Mouse (Mus musculus) liver (tissue): Measurements from ENCODE around the gene Islr.

ENCODE experiments used
- DNase-seq: peaks from one replicate; pipeline ENCODE4 v3.0.0-alpha.2; 2020; ENCODE audit warnings: mixed read lengths

The Islr gene

DNA sequence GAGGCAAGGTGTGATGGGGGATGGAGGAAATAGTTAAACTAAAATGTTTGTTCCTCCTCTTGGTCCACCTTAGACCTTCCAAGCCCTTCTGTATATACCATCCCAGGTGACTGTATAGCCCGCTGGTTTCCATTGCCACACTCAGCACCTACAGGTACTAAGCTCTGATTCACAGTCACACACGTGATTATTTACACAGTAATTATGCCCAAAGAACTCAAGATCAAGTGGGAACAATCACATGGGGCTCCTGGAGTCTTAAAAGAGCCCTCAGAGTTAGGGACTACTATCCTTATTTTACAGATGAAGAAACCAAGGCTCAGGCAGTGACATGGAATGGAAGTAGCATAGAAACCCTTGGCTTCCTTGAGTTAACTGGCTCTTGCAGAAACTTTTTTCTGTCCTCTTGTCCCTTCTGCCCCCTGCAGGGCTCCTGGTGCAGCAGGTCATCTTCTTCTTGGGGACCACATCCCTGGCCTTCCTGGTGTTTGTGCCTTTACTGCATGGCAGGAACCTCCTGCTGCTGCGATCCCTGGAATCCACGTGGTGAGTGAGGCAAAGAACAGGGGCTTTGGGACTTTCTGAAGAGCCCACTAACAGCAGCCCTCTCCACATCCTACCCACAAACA is 53.3 kb downstream of the Islr start:
- DNase-seq: no peak

DNA sequence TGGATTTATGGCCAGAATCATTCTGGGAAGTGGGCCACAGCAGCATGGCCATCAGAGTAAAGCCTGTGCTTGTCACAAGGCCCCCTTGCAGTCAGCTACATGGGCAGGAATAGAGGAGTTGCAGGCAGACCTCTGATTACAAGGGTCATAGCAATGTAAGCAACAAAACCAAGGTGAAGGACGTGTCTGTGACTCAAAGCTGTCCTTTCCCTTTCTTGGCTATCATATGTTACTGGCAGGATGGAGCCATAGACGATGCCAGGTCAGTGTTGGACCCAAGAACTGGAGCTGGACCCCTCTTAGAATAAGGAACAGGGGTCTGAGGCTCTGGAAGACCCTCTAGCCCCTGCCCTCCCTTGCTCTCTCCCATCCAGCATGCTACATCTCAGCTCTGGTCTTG is 55.3 kb downstream of the Islr start:
- no peak for DNase-seq

DNA sequence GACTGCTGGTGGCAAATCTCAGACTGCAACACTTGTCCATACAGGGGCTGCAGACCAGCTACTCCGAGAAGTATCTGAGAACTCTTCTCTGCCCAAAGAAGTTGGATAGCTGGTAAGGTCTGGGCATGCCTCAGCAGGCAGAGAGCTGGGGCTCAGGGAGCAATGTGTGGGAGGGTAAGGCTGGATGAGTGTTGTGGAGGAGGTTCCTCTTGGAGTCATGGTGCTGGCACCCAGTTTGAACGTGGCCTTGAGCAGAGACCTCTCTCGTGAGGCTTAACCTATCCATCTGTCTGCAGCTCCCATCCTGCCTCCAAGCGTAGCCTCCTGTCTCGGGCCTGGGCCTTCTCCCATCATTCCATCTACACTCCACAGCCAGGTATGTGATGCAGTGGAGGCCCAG is 58.7 kb downstream of the Islr start:
- no peak for DNase-seq

DNA sequence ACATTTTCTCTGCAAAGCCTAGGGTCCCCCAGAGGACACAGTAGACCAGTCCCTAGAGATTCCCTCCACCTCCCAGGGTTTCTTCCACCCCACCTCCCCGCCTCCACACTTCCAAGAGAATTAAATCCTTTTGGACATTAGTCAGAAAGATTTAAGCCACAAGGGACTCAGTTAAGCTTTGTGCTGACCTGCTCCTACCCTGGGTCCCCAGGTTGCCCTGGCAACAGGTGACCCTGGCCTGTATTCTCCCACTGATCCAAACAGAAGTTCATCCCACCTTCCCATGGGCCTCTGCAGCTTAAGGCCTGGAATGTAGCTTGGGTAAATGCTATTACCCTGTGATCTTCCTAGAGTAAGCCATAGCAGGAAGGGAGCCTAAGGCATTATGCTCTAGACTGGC is 59.4 kb downstream of the Islr start:
- DNase-seq: no peak

DNA sequence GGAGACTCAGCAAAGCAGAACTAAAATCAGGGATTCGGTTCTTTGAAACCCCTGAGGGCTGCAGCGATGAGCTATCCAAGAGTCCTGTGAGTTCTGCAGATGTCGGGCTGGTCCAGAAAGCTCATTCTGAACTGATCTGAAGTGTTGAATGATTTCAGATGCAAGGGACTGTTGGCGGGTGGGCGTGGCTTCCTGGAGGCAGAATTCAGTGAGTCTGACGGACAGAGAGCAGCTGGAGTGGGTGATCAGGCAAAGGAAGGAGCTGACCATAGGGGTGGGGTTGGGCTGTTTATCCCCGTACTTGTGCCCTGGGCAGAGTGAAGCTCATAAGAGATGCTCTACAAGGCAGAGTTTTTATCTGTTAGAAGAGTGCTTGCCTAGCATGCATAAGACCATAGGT is 60.7 kb downstream of the Islr start:
- no peak for DNase-seq

DNA sequence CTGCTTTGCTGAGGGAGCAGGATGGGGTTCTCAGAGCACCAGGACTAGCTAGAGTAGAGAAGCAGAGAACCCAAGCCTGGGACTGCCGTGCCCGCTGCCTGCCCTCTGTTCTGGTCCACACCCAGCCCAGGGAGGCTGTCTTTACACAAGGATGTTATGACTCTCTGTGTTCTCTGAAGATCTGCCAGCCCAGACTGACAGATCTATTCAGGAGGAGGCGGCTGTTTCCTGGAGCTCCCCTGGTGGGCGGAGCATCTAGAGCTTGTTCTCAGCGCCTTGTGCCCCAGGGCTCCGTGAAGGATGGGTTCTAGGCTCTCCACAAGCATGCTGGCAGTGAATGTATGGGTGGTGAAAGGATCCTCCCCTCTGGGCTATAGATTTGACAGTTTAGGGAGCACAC is 64.2 kb downstream of the Islr start:
- no peak for DNase-seq

DNA sequence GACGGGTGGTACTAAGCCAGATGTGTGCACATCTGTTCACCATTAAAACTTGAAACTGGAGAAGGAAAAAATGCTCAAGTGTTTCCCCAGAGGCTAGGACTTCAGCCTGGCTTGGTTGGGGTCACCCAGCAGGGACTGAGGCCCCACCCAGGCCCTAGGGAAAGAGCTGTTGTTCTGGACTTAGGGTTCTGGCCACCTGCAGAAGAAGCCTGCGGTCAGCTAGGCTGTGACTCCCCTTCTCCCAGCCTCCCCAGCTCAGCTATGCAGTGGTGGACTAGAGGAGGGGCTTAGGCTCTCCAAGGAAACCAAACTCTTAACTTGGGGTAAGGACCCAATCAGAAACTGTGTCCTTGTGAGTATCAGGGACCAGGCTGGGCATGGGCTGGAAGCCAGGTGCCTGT is 68.2 kb downstream of the Islr start:
- DNase-seq: no peak

DNA sequence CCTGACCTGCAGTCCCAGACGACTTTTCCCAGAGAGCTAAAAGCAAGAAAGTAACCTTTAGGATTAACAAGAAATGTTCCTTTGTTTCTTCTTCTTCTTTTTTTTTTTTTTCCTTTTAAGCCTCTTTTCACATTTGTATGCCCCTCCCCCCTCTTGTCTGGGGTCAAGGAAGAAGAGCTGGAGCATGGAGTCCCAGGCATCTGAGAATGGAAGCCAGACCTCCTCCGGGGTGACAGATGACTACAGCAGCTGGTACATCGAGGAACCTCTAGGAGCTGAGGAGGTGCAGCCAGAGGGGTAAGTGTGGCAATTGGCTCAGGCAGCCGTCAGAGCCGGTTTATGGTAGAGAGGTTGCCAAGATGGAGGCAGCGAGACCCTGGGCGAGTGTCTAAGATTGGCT is 69.2 kb downstream of the Islr start:
- DNase-seq: no peak

DNA sequence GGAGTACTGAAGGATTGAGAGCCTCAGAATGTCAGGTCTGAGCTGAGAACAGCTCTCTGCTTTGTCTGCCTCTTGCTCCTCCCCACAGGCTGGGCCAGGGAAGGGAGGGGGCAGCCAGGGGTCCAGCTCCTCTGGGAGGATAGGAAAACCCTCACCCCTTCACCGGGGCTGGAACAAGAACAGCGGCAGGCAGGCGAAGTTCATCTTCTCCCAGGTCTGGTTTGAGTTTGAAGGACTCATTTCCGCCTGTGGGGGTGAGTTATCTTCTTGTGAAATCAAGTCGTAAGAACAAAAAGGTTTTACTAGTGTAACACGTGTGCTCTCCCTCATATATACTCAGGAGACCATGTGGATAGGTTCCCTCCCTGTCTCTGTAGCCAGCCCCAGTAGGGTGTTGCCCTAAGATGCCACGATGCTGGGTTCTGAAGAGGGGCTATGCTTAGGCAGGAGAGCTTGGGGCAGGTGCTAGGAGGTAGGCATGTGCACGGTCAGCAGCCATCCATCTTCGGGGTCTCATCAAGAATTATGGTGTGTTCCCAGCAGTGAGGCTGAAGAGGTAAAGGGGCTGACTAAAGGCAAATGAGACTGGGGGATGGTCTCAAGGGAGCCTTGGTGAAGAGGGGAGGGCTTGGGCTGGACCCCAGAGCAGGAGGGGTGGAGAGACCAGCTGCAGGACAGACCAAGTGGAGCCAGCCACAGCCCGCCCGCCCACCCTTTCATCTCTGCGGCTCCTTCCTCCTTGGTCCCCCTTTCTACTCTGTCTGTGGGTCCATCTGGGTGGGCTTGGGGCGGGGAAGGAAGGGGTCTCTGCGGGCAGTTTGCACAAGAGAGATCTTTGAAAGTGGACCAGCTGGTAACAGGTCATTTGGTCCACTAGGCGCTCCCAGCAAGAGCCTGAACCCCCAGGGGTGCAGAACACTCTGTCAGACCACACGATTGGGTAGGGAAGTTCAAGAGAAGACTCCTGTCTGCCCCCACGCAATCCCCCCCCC is 69.9 kb downstream of the Islr start:
- peak; percentile 26 for DNase-seq

DNA sequence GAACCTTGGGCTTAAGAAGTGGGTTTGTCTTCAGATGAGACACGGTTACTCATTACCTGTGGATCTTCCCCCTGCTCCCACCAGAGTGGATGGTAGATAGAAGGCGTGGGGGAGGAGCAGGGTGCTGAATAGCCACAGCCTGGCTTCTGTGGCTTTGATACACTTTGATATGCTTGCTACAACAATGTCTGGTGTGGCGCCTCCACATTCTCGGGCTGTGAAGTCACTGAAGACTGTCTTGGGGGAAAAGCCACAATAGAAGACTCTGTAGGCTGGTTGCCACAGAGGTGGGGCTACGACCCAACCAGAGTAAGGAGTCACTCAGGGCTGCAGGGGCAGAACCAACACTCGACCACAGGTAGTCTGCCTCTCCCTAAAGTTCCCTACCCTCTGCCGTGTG is 72.4 kb downstream of the Islr start:
- no peak for DNase-seq

DNA sequence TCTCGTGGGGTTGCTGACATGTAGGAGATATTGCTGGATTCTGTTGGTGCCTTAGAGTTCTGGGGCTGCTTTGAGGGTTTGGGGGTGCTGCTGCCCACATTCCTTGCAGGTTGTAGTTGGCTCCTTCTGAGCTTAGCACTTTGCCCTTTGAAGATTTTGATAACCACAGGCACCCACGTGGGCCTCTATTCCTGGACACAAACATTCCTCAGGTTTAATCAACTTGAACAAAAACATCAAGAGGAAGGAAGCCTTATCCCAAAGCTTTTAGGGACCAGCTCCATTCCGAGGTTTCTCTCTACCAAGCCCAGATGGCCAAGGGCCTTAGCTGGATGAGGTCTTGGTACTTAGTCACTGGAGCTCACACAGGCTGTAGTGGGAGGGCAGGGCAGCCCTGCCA is 73.2 kb downstream of the Islr start:
- DNase-seq: no peak

DNA sequence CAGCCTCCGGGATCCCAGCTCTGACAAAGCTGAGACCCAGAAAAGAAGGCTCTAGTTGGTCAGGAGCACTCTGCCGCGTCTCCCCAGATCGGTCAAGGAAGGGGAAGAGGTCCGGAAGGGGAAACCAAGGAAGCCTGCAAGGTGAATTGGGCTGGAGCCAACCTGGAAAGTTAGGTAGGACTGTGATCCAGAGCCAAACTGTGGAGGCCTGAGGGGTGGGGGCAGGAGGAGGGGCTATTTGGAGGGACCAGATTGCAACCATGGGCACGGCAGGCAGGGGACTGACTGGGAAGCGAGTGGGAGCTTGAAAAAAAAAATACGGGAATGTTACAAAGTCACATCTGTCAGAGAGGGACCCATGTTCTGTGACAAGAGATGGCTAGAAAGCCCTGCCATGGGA is 74.6 kb downstream of the Islr start:
- DNase-seq: no peak

DNA sequence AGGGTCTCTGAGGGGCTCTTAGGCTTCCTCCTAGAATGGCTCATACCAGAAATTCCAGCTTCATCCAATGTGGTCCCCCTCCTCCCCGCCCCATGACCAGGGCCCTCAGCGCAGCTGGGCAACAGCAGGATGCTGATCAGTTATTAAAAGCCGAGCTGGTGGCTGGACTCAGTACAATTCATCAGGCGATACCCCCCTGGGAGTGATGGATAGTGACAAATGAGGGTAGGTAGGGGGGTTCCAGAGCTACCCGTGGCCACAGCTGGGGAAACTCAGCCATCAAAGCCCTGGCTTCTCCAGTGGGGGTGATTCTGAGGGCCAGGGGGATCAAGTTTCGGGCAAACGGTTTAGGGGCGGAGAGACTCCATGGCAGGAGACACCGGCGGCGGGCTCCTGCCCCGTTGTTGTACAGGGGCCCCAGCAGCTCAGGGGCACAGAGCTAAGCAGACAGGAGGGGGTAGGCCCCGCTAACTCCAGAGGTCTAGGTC is 75.1 kb downstream of the Islr start:
- no peak for DNase-seq

DNA sequence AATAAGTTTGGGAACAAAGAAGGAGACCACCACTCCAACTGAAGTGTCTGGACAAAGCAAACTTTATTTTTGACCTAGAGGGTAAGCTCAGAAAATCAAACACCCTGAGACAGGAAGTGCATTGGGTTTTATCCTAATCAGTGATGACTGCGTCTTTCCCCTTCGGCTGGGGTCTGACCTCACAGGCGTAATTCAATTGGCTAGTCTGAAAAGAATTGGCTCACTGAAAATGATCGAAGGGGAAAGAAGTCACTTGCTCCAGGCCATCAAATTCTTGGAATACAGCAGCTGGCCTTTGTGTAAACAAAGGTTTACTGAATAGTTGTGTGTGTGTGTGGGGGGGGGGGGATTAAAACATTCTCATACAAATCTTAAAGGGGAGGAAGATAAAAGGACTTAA is 78.3 kb downstream of the Islr start:
- DNase-seq: no peak

DNA sequence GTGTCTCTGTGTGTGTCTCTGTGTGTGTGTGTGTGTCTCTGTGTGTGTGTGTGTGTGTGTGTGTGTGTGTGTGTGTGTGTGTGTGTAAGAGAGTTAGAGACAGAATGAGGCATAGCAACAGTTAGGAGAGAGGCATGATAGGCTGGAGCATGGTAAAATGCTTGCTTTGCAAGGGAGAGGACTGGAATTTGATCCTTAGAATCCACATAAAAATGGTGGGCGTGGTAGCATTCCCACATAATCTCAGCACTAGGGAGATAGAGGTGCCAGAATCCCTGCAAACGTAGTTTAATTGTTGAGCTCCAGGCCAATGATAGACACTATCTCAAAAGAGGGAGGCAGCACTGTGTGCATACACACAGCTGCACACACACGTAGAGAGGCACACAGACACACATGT is 79.0 kb downstream of the Islr start:
- DNase-seq: no peak

DNA sequence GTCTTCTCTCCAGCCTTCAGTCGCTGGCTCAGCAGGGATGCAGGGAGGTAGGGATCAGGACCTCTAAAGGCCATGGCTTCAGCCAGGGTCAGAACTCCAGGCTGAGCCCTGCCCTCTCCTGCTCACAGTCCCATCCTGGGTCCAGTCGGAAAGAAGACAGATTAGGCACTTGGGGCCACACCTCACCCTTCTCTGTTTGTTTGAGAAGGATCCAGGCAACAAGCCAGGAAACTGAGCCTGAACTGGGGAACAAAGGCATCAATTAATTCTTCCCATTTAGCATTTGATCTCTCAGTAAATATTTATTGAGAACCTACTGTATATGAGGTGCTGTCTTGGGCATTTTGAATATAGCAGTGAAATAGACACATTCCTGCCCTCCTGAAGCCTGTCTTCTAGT is 85.4 kb downstream of the Islr start, which contains the start of gene Ccdc33:
Ccdc33 (minus strand) TSS at position 153 of the 400 bp plus-strand sequence.
- DNase-seq: no peak

DNA sequence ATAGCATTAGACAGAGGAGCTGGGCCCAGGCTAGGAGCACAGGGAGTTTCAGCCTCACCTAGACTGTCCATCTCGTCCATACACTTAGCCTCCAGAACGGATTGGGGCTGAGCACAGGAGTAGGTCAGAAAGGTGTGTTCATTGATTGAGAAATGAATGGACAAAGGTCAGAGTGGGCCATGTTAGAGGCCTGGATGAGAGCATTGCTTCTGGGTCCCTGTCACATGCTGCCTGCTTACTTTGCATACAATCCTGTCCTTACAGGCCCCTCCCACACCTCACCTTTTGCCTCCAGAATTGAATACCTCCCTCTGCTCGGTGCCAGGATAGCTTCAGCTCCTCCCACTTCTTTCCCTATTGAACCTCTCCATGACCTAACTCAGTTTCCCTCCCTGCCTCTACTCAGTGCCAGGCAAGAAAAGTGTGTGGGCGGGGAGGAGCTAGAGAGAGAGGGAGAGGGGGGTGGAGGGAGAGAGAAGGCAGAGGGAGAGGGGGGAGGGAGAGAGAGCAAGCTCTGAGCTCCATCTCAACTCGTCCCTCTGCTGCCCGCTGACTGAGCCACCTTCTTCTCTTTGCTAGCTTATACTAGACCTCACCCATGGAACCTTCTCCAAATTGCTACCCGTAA is 88.0 kb downstream of the Islr start:
- no peak for DNase-seq

DNA sequence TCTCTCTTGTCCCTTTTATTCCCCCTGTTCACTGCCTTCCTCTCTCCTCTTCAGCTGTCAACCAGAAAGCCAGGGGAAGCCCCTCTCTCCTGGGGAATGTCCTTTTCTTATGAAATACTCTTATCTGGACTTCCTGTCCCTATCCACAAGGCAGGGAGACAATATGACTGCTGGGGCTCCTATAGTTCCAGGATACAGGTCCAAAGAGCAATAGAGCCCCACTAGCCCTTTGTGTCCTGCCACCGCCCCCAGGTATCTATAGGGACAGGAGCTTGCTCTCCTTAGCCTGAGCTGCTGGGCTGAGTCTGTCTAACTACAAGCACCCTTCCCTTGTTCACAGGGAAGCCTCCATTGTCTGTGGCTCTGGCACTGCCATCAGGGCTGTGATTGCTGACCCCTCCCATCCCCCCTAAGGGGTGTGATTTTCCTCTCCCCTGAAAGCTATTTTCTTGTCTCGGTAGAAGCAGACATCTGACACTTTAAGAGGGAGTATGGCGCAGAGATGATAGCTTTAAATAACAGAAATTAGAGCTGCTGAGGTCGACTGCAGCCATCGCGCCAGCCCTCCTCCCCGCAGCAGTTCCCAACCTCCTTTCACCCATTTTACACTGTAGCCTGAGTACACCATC is 88.7 kb downstream of the Islr start:
- no peak for DNase-seq

DNA sequence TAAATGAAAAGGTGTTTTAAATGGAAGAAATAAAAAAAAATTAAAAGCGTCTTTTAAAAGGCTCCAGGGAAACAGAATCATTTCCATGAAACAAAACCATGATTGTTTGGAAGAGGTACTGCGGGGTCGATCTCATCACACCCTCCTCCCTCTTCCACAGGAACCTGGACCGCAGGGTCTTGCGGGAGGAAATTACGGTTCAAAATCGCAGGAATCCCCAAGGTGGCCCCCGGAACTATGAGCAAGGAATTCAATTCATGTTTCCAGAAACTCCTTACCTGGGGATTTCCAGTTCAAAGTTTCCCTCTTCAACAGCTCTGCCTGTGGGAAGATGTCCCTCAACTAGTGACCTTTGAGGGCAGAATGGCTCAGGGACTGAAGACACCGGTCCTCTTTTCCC is 90.1 kb downstream of the Islr start:
- DNase-seq: no peak

DNA sequence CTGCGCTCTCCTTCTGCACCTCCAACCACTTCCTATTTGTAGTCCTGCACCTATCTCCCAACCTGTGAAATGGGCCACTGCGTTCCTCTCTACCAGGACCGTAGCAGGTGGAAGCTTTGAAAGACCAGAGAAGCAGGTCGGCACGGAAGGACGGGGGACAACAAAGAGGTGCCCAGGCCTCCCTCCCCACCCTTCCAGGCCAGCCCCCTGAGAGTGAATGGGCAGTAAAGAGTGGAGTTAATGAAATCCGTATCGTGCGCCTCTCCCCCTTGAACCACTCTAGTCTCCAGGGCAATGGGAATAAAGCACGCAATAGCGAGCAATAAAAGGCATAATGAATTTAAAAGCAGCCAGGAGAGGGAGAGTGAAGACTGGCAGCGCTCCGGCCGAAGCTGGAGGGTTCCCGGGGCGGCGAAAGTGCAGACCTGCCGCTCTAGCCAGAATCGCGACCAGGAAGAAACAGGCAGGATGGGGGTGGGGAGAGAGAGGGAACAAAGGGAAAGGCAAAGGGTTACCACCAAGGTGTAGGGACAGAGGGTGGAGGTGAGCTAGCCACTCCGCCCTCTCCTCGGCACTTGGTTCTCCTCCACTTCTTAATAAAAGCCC is 90.7 kb downstream of the Islr start:
- DNase-seq: no peak

DNA sequence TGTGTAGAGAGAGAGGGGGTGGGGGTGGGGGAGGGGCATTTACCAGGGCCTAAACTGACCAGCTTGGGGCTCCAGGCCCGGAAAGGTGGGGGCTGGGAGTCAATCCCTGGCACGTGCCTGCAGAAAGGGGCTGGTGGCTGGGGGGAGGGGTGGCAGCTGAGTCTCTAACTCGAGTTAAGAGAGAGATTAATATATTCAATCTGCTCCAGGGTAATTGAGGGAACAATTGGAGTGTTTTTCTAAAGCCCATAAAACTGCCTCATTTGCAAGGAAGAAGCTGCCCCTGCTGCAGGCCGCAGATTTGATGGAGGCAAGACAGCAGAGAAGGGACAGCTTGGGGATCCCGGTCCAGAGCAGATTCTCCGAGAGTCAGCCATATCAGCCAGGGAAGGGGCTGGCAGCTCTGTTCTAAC is 91.2 kb downstream of the Islr start:
- peak; percentile 26 for DNase-seq

DNA sequence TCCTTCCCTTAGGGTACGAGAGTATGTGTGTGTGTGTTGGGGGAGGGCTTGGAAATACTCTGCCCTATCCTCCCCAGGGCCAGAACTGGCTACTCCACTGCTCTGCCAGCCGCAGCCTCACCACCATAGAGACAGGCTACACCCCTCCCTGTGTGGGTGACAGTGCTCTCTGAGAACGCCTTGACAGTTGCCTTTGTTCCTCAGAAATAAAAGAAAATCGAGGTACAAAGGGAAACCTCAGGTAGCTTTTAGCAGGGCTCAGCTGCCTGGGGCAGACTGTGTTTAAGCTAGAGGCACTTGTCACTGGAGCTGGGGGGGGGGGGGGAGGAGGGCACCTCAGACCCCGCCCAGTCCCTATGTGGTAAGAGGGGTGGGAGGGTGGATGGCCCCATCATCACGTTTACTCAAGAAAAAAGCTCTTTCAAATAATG is 91.8 kb downstream of the Islr start:
- no peak for DNase-seq

DNA sequence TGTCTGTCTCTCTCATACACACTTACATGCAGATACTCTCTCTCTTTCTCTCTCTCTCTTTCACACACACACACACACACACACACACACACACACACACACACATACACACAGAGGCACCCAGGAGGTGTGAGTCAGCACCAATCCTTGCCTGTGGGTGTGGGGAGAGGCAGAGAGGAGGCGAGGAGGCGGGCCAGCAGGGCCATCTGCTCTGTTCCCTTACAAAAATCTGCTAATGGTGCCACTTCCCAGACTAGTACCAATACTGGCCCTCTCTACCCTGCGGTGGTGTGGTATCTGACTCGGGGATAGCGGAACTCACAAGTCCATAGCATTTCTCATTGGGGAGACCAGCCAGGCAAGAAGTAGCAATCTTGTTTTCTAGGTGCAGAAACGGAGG is 92.7 kb downstream of the Islr start:
- DNase-seq: no peak
